Mouse (Mus musculus) erythroblast, embryonic 14.5 days (primary cell): ENCODE measurements around the gene Kif16b.

Experiments
- GATA1 ChIP-seq: IDR thresholded peaks from 2 replicates; pipeline ENCODE4 v1.6.1; 2012; ENCODE audit warnings: low read length, inconsistent platforms, mixed read lengths
- TAL1 ChIP-seq: IDR thresholded peaks from 3 replicates; pipeline ENCODE4 v1.6.1; 2012; ENCODE audit warnings: low read length, inconsistent platforms, mixed read lengths

DNA sequence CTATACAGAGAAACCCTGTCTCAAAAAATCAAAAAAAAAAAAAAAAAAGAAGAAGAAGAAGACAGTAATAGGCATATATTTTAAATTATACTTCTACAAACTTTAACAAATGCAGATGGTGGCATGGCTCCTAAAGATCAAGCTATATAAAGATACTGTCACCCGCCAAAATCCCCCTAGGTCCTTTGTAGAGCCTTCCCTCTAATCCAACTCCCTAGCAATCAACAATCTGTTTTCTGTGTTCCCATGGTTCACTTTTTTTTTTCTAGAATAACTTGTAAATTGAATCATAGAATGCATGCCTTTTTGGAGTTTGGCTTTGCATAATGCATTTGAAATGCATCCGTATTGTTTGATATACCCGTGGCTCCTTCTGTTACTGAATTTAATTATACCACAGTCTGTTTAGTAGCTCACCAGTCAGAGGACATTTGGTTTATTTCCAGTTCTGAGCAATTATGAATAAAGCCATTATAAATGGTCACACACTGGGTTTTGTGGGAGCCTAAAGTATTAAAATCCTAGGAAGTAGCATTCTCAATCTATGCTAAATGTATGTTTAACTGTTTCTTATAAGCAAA lies 9.6 kb upstream of the Kif16b start:
- no peak for TF ChIP-seq GATA1
- TF ChIP-seq TAL1: no peak
